Mouse (Mus musculus) telencephalon, adult 2 months (tissue): Measurements from ENCODE around the gene Notch4.
A peak's percentile ranks its signal among the peaks of the same experiment; 100 is the strongest.

ENCODE experiments used
- DNase-seq: peaks from one replicate; pipeline ENCODE4 v3.0.0-alpha.2; 2011; ENCODE audit warnings: low read depth, low spot score

Notch4 gene

GRCm38 (mm10) chr17:34624981-34625380 lies 60.9 kb downstream of the Notch4 start:
- DNase-seq: no peak

DNA sequence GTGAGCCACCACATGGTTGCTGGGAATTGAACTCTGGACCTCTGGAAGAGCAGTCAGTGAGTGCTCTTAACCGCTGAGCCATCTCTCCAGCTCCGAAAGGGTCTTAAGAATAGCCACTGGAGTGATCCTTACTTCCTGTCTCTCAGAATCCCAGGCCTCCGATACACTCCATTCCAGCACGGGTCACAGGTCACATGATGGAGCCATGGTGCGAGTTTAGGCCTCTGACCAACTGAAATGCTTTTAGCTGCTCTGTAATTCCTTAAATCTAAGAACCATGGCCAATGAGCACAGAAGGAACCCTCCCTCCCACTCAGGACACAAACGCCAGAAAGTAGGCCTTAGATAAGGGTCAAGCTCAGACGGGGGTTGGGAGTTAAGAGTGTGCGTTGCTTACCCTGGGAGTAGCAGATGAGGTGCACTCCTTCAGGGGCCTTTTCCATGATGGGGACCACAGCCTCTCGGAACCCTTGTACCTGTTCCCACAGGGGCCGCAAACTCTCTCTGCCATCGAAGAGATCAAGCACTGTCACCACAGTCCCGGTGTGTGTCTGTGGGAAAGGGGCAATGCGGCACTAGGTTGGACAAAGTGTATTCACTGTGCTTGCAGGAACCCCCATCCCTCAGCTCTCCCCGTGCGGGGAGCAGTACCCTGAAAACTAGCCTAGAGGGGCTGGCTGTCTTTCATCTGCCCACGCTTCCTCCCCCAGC lies 62.1 kb downstream of the Notch4 start:
- DNase-seq: no peak

GRCm38 (mm10) chr17:34626773-34627092 lies 62.7 kb downstream of the Notch4 start:
- DNase-seq: no peak

- peak; percentile 95 for DNase-seq
Measured at GRCm38 (mm10) chr17:34627093-34627942, 63.2 kb downstream of the Notch4 start.

DNA sequence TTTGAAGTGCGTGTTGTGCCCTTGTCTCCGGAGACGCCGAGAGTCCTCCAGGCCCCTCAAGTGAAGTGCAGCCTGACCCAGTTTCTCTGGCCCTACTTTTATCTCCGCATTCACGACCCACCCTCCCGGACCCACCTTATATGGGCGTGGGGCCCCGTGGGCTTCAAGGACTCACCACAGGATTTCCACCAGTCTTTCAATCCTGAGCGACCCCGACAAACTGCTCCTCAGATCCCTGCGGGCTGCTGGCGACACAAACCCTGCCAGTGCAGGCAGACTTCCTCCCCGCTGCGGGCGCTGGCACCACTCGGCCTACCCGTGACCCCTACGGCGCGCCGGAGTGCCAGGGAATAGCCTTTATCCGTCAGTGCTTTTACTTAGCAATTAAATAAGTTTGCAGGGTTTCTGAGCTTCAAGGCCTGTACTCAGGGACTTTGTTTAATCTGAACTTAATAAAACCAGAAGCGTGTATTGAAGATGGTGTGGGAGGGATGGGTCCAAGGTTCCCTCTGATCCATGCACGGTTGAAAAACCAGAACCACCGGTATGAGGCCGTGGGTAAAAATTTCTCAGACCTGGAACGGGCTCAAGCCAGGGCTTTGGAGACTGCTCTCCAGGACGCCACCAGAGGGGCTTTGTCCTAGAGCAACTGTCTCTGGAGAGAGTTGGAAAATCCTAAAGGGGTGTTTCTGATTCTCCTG lies 64.0 kb downstream of the Notch4 start, which contains the start of gene Ppt2:
TSS of gene Ppt2 (minus strand) at position 568 of the 701 bp plus-strand sequence.
- no peak for DNase-seq

- no peak for DNase-seq
Measured at GRCm38 (mm10) chr17:34628644-34628967, 64.5 kb downstream of the Notch4 start.

DNA sequence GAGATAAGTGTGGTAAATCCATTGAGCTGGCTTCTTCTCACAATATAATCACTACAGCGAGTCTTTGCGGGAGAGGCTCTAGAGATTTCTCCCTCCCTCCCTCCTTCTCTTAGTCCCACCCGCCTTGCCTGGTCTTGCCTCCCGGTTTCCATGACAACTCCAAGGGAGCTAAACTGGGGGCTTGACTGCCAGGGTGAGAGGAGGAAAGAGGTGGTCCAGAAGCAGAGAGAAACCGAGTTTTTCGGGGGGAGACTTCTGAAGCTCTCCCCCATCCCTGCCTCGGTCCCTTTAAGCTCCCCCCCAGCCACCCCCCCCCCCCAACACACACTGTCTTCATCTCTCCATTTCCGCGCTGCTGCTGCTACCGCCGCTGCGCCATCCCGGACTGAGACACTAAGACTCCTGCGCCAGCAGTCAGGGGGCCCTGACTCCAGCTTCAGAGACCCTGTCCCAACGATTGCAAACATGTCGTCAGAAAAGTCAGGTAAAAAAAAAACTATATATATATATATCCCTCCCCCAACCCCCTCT lies 65.2 kb downstream of the Notch4 start, which contains the start of gene Prrt1:
TSS of gene Prrt1 (plus strand) at position 313 of the 531 bp plus-strand sequence.
- peak; percentile 89 for DNase-seq

DNA sequence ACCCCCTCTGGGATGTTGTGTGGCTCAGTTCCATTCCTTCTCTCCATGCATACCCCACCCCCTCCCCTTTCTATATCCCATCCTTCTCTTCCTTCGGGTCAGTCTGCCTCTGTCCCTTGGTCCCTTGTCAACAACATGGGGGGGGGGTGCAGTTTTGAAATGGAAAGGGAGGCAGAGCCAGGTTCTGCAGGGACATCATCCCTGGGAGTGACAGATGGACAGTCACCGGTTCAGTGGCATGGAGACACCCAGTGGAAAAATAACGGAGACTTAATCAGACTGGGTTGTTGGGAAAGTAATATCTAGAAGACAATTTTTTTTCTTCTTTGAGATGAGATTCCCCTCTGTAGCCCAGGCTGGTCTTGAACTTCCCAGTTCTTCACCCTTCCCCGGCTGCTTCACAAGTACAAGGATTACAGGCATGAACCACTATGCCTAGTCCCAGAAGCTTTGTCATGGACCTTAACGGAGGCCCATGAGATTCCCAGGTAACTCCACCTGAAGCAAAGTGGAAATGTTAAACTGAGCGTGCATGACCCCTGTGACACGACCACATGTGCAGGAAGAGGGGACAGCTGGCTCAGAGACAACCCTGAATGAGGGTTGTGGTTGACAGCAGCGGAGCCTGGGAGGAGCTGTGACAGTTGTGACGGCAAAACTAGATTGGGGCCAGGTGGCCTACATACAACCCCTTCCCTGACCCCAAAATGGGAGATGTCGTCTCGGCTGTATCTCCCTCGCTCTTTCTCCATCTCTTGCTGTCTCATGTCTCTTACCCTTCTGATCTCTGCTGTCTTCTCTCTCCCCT lies 65.9 kb downstream of the Notch4 start:
- DNase-seq: no peak

DNA sequence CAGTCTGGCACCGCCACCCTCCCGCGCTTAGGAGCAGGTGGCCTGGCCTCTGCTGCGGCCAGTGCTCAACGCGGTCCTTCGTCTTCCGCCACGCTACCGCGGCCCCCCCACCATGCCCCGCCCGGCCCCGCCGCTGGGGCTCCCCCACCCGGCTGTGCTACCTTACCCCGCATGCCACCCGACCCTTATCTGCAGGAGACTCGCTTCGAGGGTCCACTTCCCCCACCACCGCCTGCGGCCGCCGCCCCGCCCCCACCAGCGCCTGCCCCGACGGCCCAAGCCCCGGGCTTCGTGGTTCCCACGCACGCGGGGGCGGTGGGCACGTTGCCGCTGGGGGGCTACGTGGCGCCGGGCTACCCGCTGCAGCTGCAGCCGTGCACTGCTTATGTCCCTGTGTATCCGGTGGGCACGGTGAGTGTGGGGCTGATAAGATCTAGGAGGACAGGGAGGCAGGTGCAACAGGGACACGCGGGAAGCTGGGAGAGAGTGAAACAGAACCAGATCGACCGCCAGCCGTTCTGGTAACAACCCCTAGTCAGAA lies 66.8 kb downstream of the Notch4 start:
- no peak for DNase-seq

DNA sequence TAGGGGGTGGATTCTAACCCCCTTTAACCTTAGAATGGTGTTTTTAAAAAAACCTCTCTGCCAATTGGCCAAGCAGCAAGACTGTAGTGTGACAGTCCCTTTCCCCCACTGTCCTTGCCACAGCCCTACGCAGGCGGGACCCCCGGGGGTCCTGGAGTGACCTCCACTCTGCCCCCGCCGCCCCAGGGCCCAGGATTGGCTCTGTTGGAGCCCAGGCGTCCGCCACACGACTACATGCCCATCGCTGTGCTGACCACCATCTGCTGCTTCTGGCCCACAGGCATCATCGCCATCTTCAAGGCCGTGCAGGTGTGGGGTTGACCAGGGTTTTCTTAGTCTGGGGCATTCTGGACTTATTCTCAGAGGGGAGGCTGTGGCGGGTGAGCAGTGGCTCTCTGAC lies 67.6 kb downstream of the Notch4 start:
- no peak for DNase-seq

DNA sequence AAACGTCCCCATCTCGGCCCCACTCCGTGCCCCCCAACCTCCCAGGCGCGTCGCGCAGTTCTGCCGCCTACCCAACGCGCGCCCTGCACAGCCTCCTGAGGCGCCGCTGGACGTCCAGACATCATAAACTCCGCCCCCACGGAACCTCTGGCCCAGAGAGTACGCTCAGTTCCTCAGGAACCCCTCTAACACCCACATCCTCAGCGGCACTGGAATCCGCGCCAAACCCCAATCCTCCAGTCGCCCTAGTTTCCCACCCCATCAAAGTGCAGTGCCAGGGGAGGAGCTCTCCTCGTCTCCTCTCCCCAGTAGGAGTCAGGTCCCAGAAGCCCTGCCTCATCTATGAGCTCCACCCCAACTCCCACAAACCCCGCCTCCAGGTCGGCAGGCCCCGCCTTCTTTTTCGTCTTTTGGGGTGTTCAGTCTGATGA lies 68.2 kb downstream of the Notch4 start:
- peak; percentile 88 for DNase-seq

GRCm38 (mm10) chr17:34635671-34636070 lies 71.6 kb downstream of the Notch4 start:
- DNase-seq: no peak

DNA sequence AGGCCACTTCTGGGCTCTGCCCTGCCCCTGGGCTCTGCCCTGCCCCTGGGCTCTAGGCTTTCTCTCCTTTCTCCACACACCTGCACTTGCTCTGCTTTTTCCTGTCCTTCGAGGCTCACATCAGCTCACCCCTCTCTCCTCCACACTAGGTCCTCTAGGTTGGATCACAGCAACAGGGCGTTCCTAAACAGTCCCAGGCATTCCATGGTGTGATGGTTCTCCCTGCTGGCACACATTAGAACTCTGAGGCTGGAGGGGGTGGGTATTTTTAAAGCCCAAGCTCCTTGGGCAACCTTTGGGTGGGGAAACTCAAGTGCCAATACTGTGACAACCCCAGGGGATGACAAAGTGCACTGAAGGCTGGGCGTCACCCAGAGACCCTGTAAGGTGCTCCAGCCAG lies 73.4 kb downstream of the Notch4 start:
- no peak for DNase-seq
